Mouse (Mus musculus): ENCODE data around the gene Smo. TPM values are rescaled to one million over a fixed set of nuclear protein-coding genes. Genes with fewer than 3 reads are reported as not detected.

Gene Smo
- 0.95 TPM for polyA plus RNA-seq (2017; shearing (Covaris generic))

GRCm38 (mm10) chr6:29735336-29735688, at the start of gene Smo:
Gene Smo (plus strand): TSS chr6:29735503.

GRCm38 (mm10) chr6:29693953-29694352, 41.4 kb upstream of the Smo start, which contains the start of gene Tspan33:
Gene Tspan33 (plus strand): TSS chr6:29694222.

GRCm38 (mm10) chr6:29767813-29768660, 32.7 kb downstream of the Smo start, which contains the start of gene Ahcyl2:
Gene Ahcyl2 (plus strand): TSS chr6:29768011.

Other genes starting within 250 kb of the Smo start
- 0.51 TPM for gene Kcp, start 227.6 kb upstream of the Smo start, polyA plus RNA-seq (2017; shearing (Covaris generic))
- gene Irf5, start 208.9 kb upstream of the Smo start, polyA plus RNA-seq (2017; shearing (Covaris generic)): 27.7 TPM
- gene Tnpo3, start 125.6 kb upstream of the Smo start, polyA plus RNA-seq (2017; shearing (Covaris generic)): 95.9 TPM
- gene Tspan33, start 41.3 kb upstream of the Smo start, polyA plus RNA-seq (2017; shearing (Covaris generic)): 0.18 TPM
- gene Ahcyl2, start 32.5 kb downstream of the Smo start, polyA plus RNA-seq (2017; shearing (Covaris generic)): 192 TPM
- gene Strip2, start 181.5 kb downstream of the Smo start, polyA plus RNA-seq (2017; shearing (Covaris generic)): 0.10 TPM